Mouse (Mus musculus) hindbrain, embryonic 16.5 days (tissue): ENCODE data around the gene Pdk2. TPM values are rescaled to one million over a fixed set of nuclear protein-coding genes. Genes with fewer than 3 reads are reported as not detected.

ENCODE experiments used
- ATAC-seq: fragments of 200-750 bp; cut with Nextera tagmentation; 2 replicates; pipeline ENCODE4 v1.8.0; 2017; ENCODE audit warnings: moderate TSS enrichment, moderate library complexity
- H3K27ac ChIP-seq: fragments of 300-500 bp; sonication (generic); 2 replicates; pipeline ENCODE4 v1.5.1; 2014; ENCODE audit warnings: low read depth, mild to moderate bottlenecking, control low read depth, low read length, moderate library complexity
- H3K27me3 ChIP-seq: fragments of 300-500 bp; sonication (generic); replicated peaks from 2 replicates; pipeline ENCODE4 v1.6.1; 2014; ENCODE audit warnings: low read length; ENCODE audit not compliant: control insufficient read depth, insufficient read depth
- H3K36me3 ChIP-seq: fragments of 300-500 bp; sonication (generic); 2 replicates; pipeline ENCODE4 v1.6.1; 2014; ENCODE audit warnings: mild to moderate bottlenecking, low read length, moderate library complexity, mixed read lengths; ENCODE audit not compliant: control insufficient read depth, insufficient read depth
- H3K4me1 ChIP-seq: fragments of 300-500 bp; sonication (generic); 2 replicates; pipeline ENCODE4 v1.6.1; 2014; ENCODE audit warnings: low read depth, low read length; ENCODE audit not compliant: control insufficient read depth, insufficient read depth
- H3K4me2 ChIP-seq: fragments of 300-500 bp; sonication (generic); 2 replicates; pipeline ENCODE4 v1.6.1; 2014; ENCODE audit warnings: mild to moderate bottlenecking, low read length, control low read depth, moderate library complexity
- H3K4me3 ChIP-seq: fragments of 300-500 bp; sonication (generic); 2 replicates; pipeline ENCODE4 v1.5.1; 2014; ENCODE audit warnings: mild to moderate bottlenecking, low read length, control low read depth, moderate library complexity
- H3K9ac ChIP-seq: fragments of 300-500 bp; sonication (generic); 2 replicates; pipeline ENCODE4 v1.6.1; 2014; ENCODE audit warnings: low read depth, mild to moderate bottlenecking, control low read depth, low read length, moderate library complexity
- H3K9me3 ChIP-seq: fragments of 300-500 bp; sonication (generic); 2 replicates; pipeline ENCODE4 v1.6.1; 2014; ENCODE audit warnings: mild to moderate bottlenecking, low read length, moderate library complexity; ENCODE audit not compliant: control insufficient read depth
- WGBS: fragments of 180-500 bp; shearing (Covaris S2); extraction: QIAGEN DNeasy Blood & Tissue Kit; methylation state at CpG from one replicate; pipeline ENCODE4 v1.1.7; 2014; 5-methylcytosine and 5-hydroxymethylcytosine counted together
- polyA plus RNA-seq: library from polyadenylated mRNA; unstranded; fragments of >200 nt; fragmentation: Nextera tagmentation; extraction: Ambion mirVana; gene quantifications from 2 replicates; pipeline ENCODE4 v1.2.1, GENCODE M21; 2015

Gene Pdk2
- polyA plus RNA-seq, 1 experiment from 2014 or later: 34.6 TPM

GRCm38 (mm10) chr11:94994947-94995772 is 46.0 kb downstream of the Pdk2 start:
- Histone ChIP-seq H3K9ac (peak overlapping the region; percentile 86), H3K4me1 (peaks cover 47% of the 10 kb centered on the region), H3K4me2 (peak overlapping the region; percentile 96), H3K4me3 (peak overlapping the region; percentile 68), H3K27ac (no peak overlapping the region), H3K27me3 (no peaks in the 10 kb centered on the region), H3K36me3 (peaks cover 4% of the 10 kb centered on the region), H3K9me3 (no peaks in the 10 kb centered on the region)
- WGBS: 83% methylated on average over 11 of the region's 11 CpGs
- ATAC-seq: no peak

GRCm38 (mm10) chr11:94994208-94994814 is 46.8 kb downstream of the Pdk2 start:
- Histone ChIP-seq H3K4me3 (peak overlapping the region; percentile 68), H3K4me1 (peaks cover 53% of the 10 kb centered on the region), H3K36me3 (peaks cover 4% of the 10 kb centered on the region; the same call in 1 of the 2 replicates), H3K4me2 (peak overlapping the region; percentile 96), H3K27me3 (no peaks in the 10 kb centered on the region), H3K9ac (peak overlapping the region; percentile 86), H3K9me3 (no peaks in the 10 kb centered on the region), H3K27ac (peak overlapping the region; percentile 48)
- no peak for ATAC-seq
- 35% methylated on average over 10 of the region's 10 CpGs for WGBS

- Histone ChIP-seq H3K27ac (peak overlapping the region; percentile 48), H3K4me1 (peaks cover 56% of the 10 kb centered on the region), H3K36me3 (peaks cover 4% of the 10 kb centered on the region; the same call in 1 of the 2 replicates), H3K4me2 (peak overlapping the region; percentile 96), H3K9me3 (no peaks in the 10 kb centered on the region), H3K9ac (peak overlapping the region; percentile 86), H3K27me3 (no peaks in the 10 kb centered on the region), H3K4me3 (peak overlapping the region; percentile 68)
- ATAC-seq: no peak
- under 1% methylated on average over 22 of the region's 22 CpGs for WGBS
Observed at GRCm38 (mm10) chr11:94992754-94993606, 48.2 kb downstream of the Pdk2 start.

GRCm38 (mm10) chr11:94992480-94992753 is 48.7 kb downstream of the Pdk2 start:
- Histone ChIP-seq H3K4me2 (peak overlapping the region; percentile 96), H3K9me3 (no peaks in the 10 kb centered on the region), H3K9ac (peak overlapping the region; percentile 86), H3K4me1 (peaks cover 54% of the 10 kb centered on the region), H3K27me3 (no peaks in the 10 kb centered on the region), H3K4me3 (peak overlapping the region; percentile 68), H3K27ac (peak overlapping the region; percentile 95; the same call in 1 of the 2 replicates), H3K36me3 (peaks cover 4% of the 10 kb centered on the region; the same call in 1 of the 2 replicates)
- WGBS: 1% methylated on average over 20 of the region's 20 CpGs
- no peak for ATAC-seq

GRCm38 (mm10) chr11:94991641-94992479 is 49.3 kb downstream of the Pdk2 start:
- Histone ChIP-seq H3K9me3 (no peaks in the 10 kb centered on the region), H3K27ac (peak overlapping the region; percentile 95), H3K4me3 (peak overlapping the region; percentile 68), H3K36me3 (peaks cover 3% of the 10 kb centered on the region; the same call in 1 of the 2 replicates), H3K4me2 (peak overlapping the region; percentile 96), H3K27me3 (no peaks in the 10 kb centered on the region), H3K4me1 (peaks cover 54% of the 10 kb centered on the region), H3K9ac (peak overlapping the region; percentile 86)
- WGBS: 1% methylated on average over 89 of the region's 99 CpGs
- ATAC-seq: no peak

- no peaks in the 10 kb centered on the region for H3K27me3 ChIP-seq
- H3K27ac ChIP-seq: peak within 1 kb of the TSS; percentile 95
- WGBS: under 1% methylated on average over 52 of the region's 69 CpGs
- peak within 1 kb of the TSS; percentile 86 for H3K9ac ChIP-seq
- peaks cover 49% of the 10 kb centered on the region for H3K4me1 ChIP-seq
- H3K4me2 ChIP-seq: peak within 1 kb of the TSS; percentile 96
- ATAC-seq: peak; percentile 77
- peak within 1 kb of the TSS; percentile 68 for H3K4me3 ChIP-seq
- H3K36me3 ChIP-seq: no peaks in the 10 kb centered on the region
- H3K9me3 ChIP-seq: no peaks in the 10 kb centered on the region
Observed at GRCm38 (mm10) chr11:94990749-94991577, 50.2 kb downstream of the Pdk2 start, which contains the start of gene Ppp1r9b. Gene Ppp1r9b (plus strand): TSS chr11:94991035.

GRCm38 (mm10) chr11:94990102-94990748 is 50.9 kb downstream of the Pdk2 start:
- H3K27me3 ChIP-seq: no peaks in the 10 kb centered on the region
- H3K9ac ChIP-seq: peak overlapping the region; percentile 86
- peaks cover 41% of the 10 kb centered on the region for H3K4me1 ChIP-seq
- no peaks in the 10 kb centered on the region for H3K9me3 ChIP-seq
- peak overlapping the region; percentile 96 for H3K4me2 ChIP-seq
- ATAC-seq: no peak
- WGBS: 34% methylated on average over 6 of the region's 6 CpGs
- H3K36me3 ChIP-seq: no peaks in the 10 kb centered on the region
- peak overlapping the region; percentile 95 for H3K27ac ChIP-seq
- peak overlapping the region; percentile 68 for H3K4me3 ChIP-seq
